Mouse (Mus musculus): ENCODE results near the gene Prss30.

GRCm38 (mm10) chr17:23980297-23980909 lies at the start of gene Prss30:
- TF ChIP-seq CTCF (IDR thresholded peaks at IDR 0.05 in 2 of 3, conservative IDR thresholded peaks at IDR 0.05 in 1 of 3; ENCODE audit: control insufficient read depth in 1 of 3, insufficient read depth in 1 of 3, low read depth in 2 of 3, low read length in 3 of 3, poor library complexity in 1 of 3, severe bottlenecking in 1 of 3), result no peak
- no peak for TF ChIP-seq SIN3A (IDR thresholded peaks at IDR 0.05; ENCODE audit: low read length)
- TF ChIP-seq ZC3H11A (IDR thresholded peaks at IDR 0.05; ENCODE audit: low read depth, low read length), result no peak
- TF ChIP-seq TCF12 (IDR thresholded peaks at IDR 0.05; ENCODE audit: low read depth, low read length), result no peak
- no peak for TF ChIP-seq BHLHE40 (IDR thresholded peaks at IDR 0.05; ENCODE audit: borderline replicate concordance, low read depth, low read length)
- no peak for TF ChIP-seq USF2 (IDR thresholded peaks at IDR 0.05; ENCODE audit: borderline replicate concordance in 1 of 2, insufficient read depth in 1 of 2, low read depth in 1 of 2, low read length in 2 of 2)
- no peak for TF ChIP-seq MYC (IDR thresholded peaks at IDR 0.05; ENCODE audit: low read depth, low read length)
- TF ChIP-seq ZKSCAN1 (IDR thresholded peaks at IDR 0.05; ENCODE audit: low read depth, low read length), result no peak
- no peak for TF ChIP-seq RAD21 (IDR thresholded peaks at IDR 0.05; ENCODE audit: low read depth, low read length)
- no peak for TF ChIP-seq POLR2A (IDR thresholded peaks at IDR 0.05; ENCODE audit: control insufficient read depth in 1 of 2, insufficient read depth in 1 of 2, low read depth in 1 of 2, low read length in 2 of 2, poor library complexity in 1 of 2)

Measured in MEL (cell line).